Mouse (Mus musculus) heart, adult 18-20 months (tissue): ENCODE data around the gene Cad. TPM values are rescaled to one million over a fixed set of nuclear protein-coding genes. Genes with fewer than 3 reads are reported as not detected.

Experiments
- DNase-seq, 2 experiments: peaks; one replicate each; pipeline ENCODE4 v3.0.0; 2021 to 2022; ENCODE audit warnings: mixed read lengths in 1 of 2
- total RNA-seq, 2 experiments: library from RNA; stranded (reverse); gene quantifications; 2 replicates each; pipeline ENCODE4 v1.2.3; 2021

Cad gene
- total RNA-seq, 2 experiments from 2014 or later, result 12.9 to 15.3 TPM

- DNase-seq, result no peak
These were observed 56.2 kb downstream of the Cad start for GRCm38 (mm10) chr5:31110781-31111180.

- DNase-seq, result peak; percentile 69 to 81
These were observed 61.8 kb downstream of the Cad start, which contains the start of gene Trim54 for GRCm38 (mm10) chr5:31116354-31116753. Gene Trim54, plus strand, starts transcription at chr5:31116712.

- no peak for DNase-seq
These were observed 62.3 kb downstream of the Cad start for GRCm38 (mm10) chr5:31116912-31117311.

- no peak for DNase-seq
These were observed 66.5 kb downstream of the Cad start for GRCm38 (mm10) chr5:31121111-31121510.

- no peak for DNase-seq
These were observed 68.9 kb downstream of the Cad start for GRCm38 (mm10) chr5:31123481-31123880.

GRCm38 (mm10) chr5:31126050-31126449, 71.5 kb downstream of the Cad start:
- no peak for DNase-seq

Other genes starting within 250 kb of the Cad start
- gene Mapre3, start 240.1 kb upstream of the Cad start, total RNA-seq, result 10 to 100 TPM; 37.0 to 42.8 TPM
- gene Tmem214, start 186.8 kb upstream of the Cad start, total RNA-seq, result 10 to 100 TPM; 34.4 to 38.6 TPM
- gene Agbl5, start 166.1 kb upstream of the Cad start, total RNA-seq, result 1 to 10 TPM; 7.2 to 7.3 TPM
- 100 to 1,000 TPM; 146 to 159 TPM for gene Ost4, start 147.0 kb upstream of the Cad start, total RNA-seq
- gene Emilin1, start 141.4 kb upstream of the Cad start, total RNA-seq, result 10 to 100 TPM; 14.2 to 16.9 TPM
- 10 to 100 TPM; 27.1 to 28.5 TPM for gene Khk, start 133.3 kb upstream of the Cad start, total RNA-seq
- gene Cgref1, start 109.2 kb upstream of the Cad start, total RNA-seq, result under 1 TPM; 0.59 to 0.84 TPM
- gene Preb, start 94.4 kb upstream of the Cad start, total RNA-seq, result 10 to 100 TPM; 84.3 to 84.7 TPM
- gene Tcf23, start 86.1 kb upstream of the Cad start, total RNA-seq, result 1 to 10 TPM; 1.5 to 2.8 TPM
- 10 to 100 TPM; 47.6 to 52.2 TPM for gene Atraid, start 6.5 kb upstream of the Cad start, total RNA-seq
- 10 to 100 TPM; 12.4 to 13.5 TPM for gene Slc5a6, start 5.9 kb upstream of the Cad start, total RNA-seq
- not detected for gene Dnajc5g, start 51.5 kb downstream of the Cad start, total RNA-seq
- not detected for gene Slc30a3, start 53.5 kb downstream of the Cad start, total RNA-seq
- 100 to 1,000 TPM; 344 to 355 TPM for gene Trim54, start 61.9 kb downstream of the Cad start, total RNA-seq
- not detected for gene Ucn, start 84.0 kb downstream of the Cad start, total RNA-seq
- gene Mpv17, start 99.5 kb downstream of the Cad start, total RNA-seq, result 10 to 100 TPM; 43.4 to 49.2 TPM
- gene Gm29609, start 125.1 kb downstream of the Cad start, total RNA-seq, result 1 to 10 TPM in 1 of 2 experiments, under 1 TPM in 1; 0.10 to 1.8 TPM
- gene Gtf3c2, start 125.4 kb downstream of the Cad start, total RNA-seq, result 10 to 100 TPM; 19.7 to 28.5 TPM
- 10 to 100 TPM; 58.4 to 64.5 TPM for gene Snx17, start 138.4 kb downstream of the Cad start, total RNA-seq
- gene Eif2b4, start 138.7 kb downstream of the Cad start, total RNA-seq, result 10 to 100 TPM; 41.1 to 58.1 TPM
- 1 to 10 TPM; 7.6 to 8.5 TPM for gene Zfp513, start 147.5 kb downstream of the Cad start, total RNA-seq
- 10 to 100 TPM; 55.1 to 62.9 TPM for gene Ppm1g, start 165.9 kb downstream of the Cad start, total RNA-seq
- 10 to 100 TPM; 74.5 to 78.3 TPM for gene Nrbp1, start 186.1 kb downstream of the Cad start, total RNA-seq
- gene Gm9970, start 186.5 kb downstream of the Cad start, total RNA-seq, result not detected
- gene Krtcap3, start 196.9 kb downstream of the Cad start, total RNA-seq, result 1 to 10 TPM in 1 of 2 experiments, under 1 TPM in 1; 0.82 to 1.4 TPM
- 10 to 100 TPM; 37.3 to 44.5 TPM for gene Ift172, start 236.3 kb downstream of the Cad start, total RNA-seq
- gene Fndc4, start 241.3 kb downstream of the Cad start, total RNA-seq, result 1 to 10 TPM; 4.2 to 4.3 TPM
- gene Gckr, start 242.7 kb downstream of the Cad start, total RNA-seq, result not detected